Mouse (Mus musculus) bone marrow, adult 2 months (tissue): ENCODE results near the gene Lrch3.

ENCODE experiments used
- CTCF ChIP-seq: fragments of 200-500 bp; IDR thresholded peaks from 2 replicates; pipeline ENCODE4 v1.5.1; 2011; ENCODE audit warnings: low read length, control low read depth; ENCODE audit not compliant: control insufficient read depth, insufficient read depth
- POLR2A ChIP-seq: fragments of 200-500 bp; IDR thresholded peaks from 2 replicates; pipeline ENCODE4 v1.6.1; 2011; ENCODE audit warnings: low read depth, mild to moderate bottlenecking, control low read depth, low read length, borderline replicate concordance; ENCODE audit not compliant: control insufficient read depth

GRCm38 (mm10) chr16:32954304-32954703 is 40.4 kb downstream of the Lrch3 start:
- TF ChIP-seq CTCF (no peak), POLR2A (no peak)
